Mouse (Mus musculus): ENCODE measurements around the gene Lpin1. TPM values are rescaled to one million over a fixed set of nuclear protein-coding genes. Genes with fewer than 3 reads are reported as not detected.

The Lpin1 gene
- 10 to 100 TPM; 19.6 to 23.0 TPM for total RNA-seq (2021)

GRCm38 (mm10) chr12:16610936-16611335 lies at the start of gene Lpin1:
Gene Lpin1 (minus strand): TSS chr12:16610966.
- intact Hi-C loops (cut with DNase I) = no loop called here
- no peak for DNase-seq (ENCODE audit: low spot score in 2 of 2)

- intact Hi-C loops (cut with DNase I) = no loop called here
- DNase-seq (ENCODE audit: low spot score in 2 of 2) = peak in 1 of 2 experiments; percentile 26
Observed at GRCm38 (mm10) chr12:16656906-16657875, 46.4 kb upstream of the Lpin1 start.

GRCm38 (mm10) chr12:16655604-16656003 lies 44.8 kb upstream of the Lpin1 start:
- intact Hi-C loops (cut with DNase I) = no loop called here

GRCm38 (mm10) chr12:16653332-16654093 lies 42.7 kb upstream of the Lpin1 start, which contains the start of gene Ntsr2:
Gene Ntsr2 (plus strand): TSS chr12:16653382.
- DNase-seq (ENCODE audit: low spot score in 2 of 2) = peak; percentile 75 to 78
- intact Hi-C loops (cut with DNase I) = no loop called here

More at GRCm38 (mm10) chr12:16655604-16656003, 44.8 kb upstream of the Lpin1 start:
- DNase-seq (ENCODE audit: low spot score in 2 of 2) = no peak

GRCm38 (mm10) chr12:16649819-16650218 lies 39.1 kb upstream of the Lpin1 start:
- no peak for DNase-seq (ENCODE audit: low spot score in 2 of 2)
- intact Hi-C loops (cut with DNase I) = no loop called here

- DNase-seq (ENCODE audit: low spot score in 2 of 2) = no peak
- intact Hi-C loops (cut with DNase I) = no loop called here
Observed at GRCm38 (mm10) chr12:16648273-16648672, 37.5 kb upstream of the Lpin1 start.

GRCm38 (mm10) chr12:16646780-16647409 lies 36.1 kb upstream of the Lpin1 start:
- DNase-seq (ENCODE audit: low spot score in 2 of 2) = no peak
- intact Hi-C loops (cut with DNase I) = no loop called here

GRCm38 (mm10) chr12:16644698-16645097 lies 33.9 kb upstream of the Lpin1 start:
- DNase-seq (ENCODE audit: low spot score in 2 of 2) = no peak
- intact Hi-C loops (cut with DNase I) = no loop called here

GRCm38 (mm10) chr12:16643508-16644345 lies 33.0 kb upstream of the Lpin1 start:
- intact Hi-C loops (cut with DNase I) = no loop called here
- DNase-seq (ENCODE audit: low spot score in 2 of 2) = peak in 1 of 2 experiments; percentile 36

- no peak for DNase-seq (ENCODE audit: low spot score in 2 of 2)
- intact Hi-C loops (cut with DNase I) = no loop called here
Observed at GRCm38 (mm10) chr12:16642000-16642399, 31.2 kb upstream of the Lpin1 start.

GRCm38 (mm10) chr12:16640075-16640474 lies 29.3 kb upstream of the Lpin1 start:
- DNase-seq (ENCODE audit: low spot score in 2 of 2) = no peak
- intact Hi-C loops (cut with DNase I) = no loop called here

- intact Hi-C loops (cut with DNase I) = no loop called here
- DNase-seq (ENCODE audit: low spot score in 2 of 2) = no peak
Observed at GRCm38 (mm10) chr12:16639078-16639771, 28.5 kb upstream of the Lpin1 start.

- intact Hi-C loops (cut with DNase I) = no loop called here
- no peak for DNase-seq (ENCODE audit: low spot score in 2 of 2)
Observed at GRCm38 (mm10) chr12:16635816-16636215, 25.1 kb upstream of the Lpin1 start.

GRCm38 (mm10) chr12:16634075-16634813 lies 23.5 kb upstream of the Lpin1 start:
- intact Hi-C loops (cut with DNase I) = loop anchor here (1.0 kb wide), 1 partner anchor 66 kb away; no protein-coding TSS in a partner anchor
- DNase-seq (ENCODE audit: low spot score in 2 of 2) = no peak

- DNase-seq (ENCODE audit: low spot score in 2 of 2) = no peak
- intact Hi-C loops (cut with DNase I) = no loop called here
Observed at GRCm38 (mm10) chr12:16633235-16633634, 22.5 kb upstream of the Lpin1 start.

GRCm38 (mm10) chr12:16631423-16631822 lies 20.7 kb upstream of the Lpin1 start:
- intact Hi-C loops (cut with DNase I) = no loop called here
- DNase-seq (ENCODE audit: low spot score in 2 of 2) = no peak

GRCm38 (mm10) chr12:16630866-16631185 lies 20.1 kb upstream of the Lpin1 start:
- no peak for DNase-seq (ENCODE audit: low spot score in 2 of 2)
- intact Hi-C loops (cut with DNase I) = no loop called here
